Comparison of ENCODE assay signal across 25 mouse cellular contexts in the genomic region with DNA sequence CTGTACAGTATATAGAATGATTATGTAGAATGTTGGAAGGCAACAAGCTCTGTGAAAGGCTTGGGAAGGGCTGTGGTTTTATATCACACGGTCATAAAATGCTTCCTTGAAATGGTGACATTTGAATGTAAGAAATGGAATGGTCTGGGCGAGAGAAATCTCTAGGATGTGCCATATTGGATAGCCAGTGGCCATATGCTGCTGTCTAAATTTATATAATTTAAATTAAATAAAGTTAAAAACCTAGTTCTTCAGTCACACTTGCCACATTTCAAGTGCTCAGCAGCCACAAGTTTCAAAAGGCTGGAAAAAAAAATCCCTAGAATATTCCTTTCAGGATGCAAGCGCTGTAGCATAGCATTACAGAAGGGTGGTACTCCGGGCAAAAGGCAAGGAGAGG. TPM values are rescaled to one million over a fixed set of nuclear protein-coding genes. Genes with fewer than 3 reads are reported as not detected.
DNase-seq lines count a peak whose midpoint lies in the region; ATAC-seq and TF ChIP-seq lines count a peak whose summit lies in the region.
"Had no signal": no experiment of that assay in that cellular context is flagged by ENCODE, and none has a peak within 500 bp of the region (broad histone marks: within the 10 kb centered on the region; RNA-seq: fewer than 3 reads in every experiment).

No protein-coding gene starts in this region.

- WGBS in forebrain, postnatal 0 days: 69% methylated on average over 4 of the region's 4 CpGs
- WGBS in forebrain, embryonic 10.5 days: 94% methylated on average over 4 of the region's 4 CpGs

- peaks cover 6% of the 10 kb centered on the region for H3K27me3 ChIP-seq in forebrain, postnatal 0 days (ENCODE audit: insufficient read depth, low read length)
- H3K27me3 ChIP-seq in forebrain, embryonic 10.5 days (ENCODE audit: poor library complexity, severe bottlenecking): peaks cover 61% of the 10 kb centered on the region

- H3K4me2 ChIP-seq in forebrain, postnatal 0 days (ENCODE audit: low read depth): no peak overlapping the region
- H3K4me2 ChIP-seq: embryonic facial prominence, embryonic 12.5 days; embryonic facial prominence, embryonic 15.5 days; forebrain, embryonic 12.5 days; forebrain, embryonic 15.5 days; heart, embryonic 13.5 days; hindbrain, embryonic 14.5 days had no signal

- no peak overlapping the region for H3K4me3 ChIP-seq in forebrain, postnatal 0 days (ENCODE audit: low read depth, low read length)
- H3K4me3 ChIP-seq in forebrain, embryonic 10.5 days: no peak overlapping the region
- H3K4me3 ChIP-seq: embryonic facial prominence, embryonic 12.5 days; embryonic facial prominence, embryonic 15.5 days; forebrain, embryonic 12.5 days; forebrain, embryonic 15.5 days; heart, embryonic 10.5 days; heart, embryonic 13.5 days had no signal

- TF ChIP-seq CTCF in forebrain, postnatal 0 days (IDR thresholded peaks at IDR 0.05; ENCODE audit: low read depth): no peak

- peaks cover 13% of the 10 kb centered on the region; the same call in 1 of the 2 replicates for H3K4me1 ChIP-seq in forebrain, postnatal 0 days (ENCODE audit: insufficient read depth)
- peaks cover 16% of the 10 kb centered on the region for H3K4me1 ChIP-seq in forebrain, embryonic 10.5 days

- intact Hi-C loops in left cerebral cortex, postnatal 14 days (cut with DNase I): loop anchor here (2.0 kb wide), 1 partner anchor 92 kb away; no protein-coding TSS in a partner anchor

- no peaks in the 10 kb centered on the region for H3K36me3 ChIP-seq in forebrain, postnatal 0 days (ENCODE audit: insufficient read depth)
- no peaks in the 10 kb centered on the region for H3K36me3 ChIP-seq in forebrain, embryonic 10.5 days (replicated peaks)
- H3K36me3 ChIP-seq: embryonic facial prominence, embryonic 12.5 days; embryonic facial prominence, embryonic 15.5 days; forebrain, embryonic 12.5 days; forebrain, embryonic 15.5 days; heart, embryonic 10.5 days; heart, embryonic 13.5 days had no signal

- peak; percentile 53 for DNase-seq in forebrain, postnatal 0 days
- no peak for DNase-seq in forebrain, embryonic 10.5 days (ENCODE audit: extremely low spot score, low spot score)
- DNase-seq in left cerebral cortex, postnatal 14 days (ENCODE audit: low spot score in 2 of 2): peak; percentile 29 to 45
- no peak for DNase-seq in left cerebral cortex, adult 8-10 months (ENCODE audit: low spot score in 2 of 2)
- peak; percentile 61 for DNase-seq in brain, adult 2 months (ENCODE audit: low read depth, low spot score)
- DNase-seq in urinary bladder, postnatal 25 days (ENCODE audit: low spot score): no peak
- DNase-seq: adrenal gland, adult 8-10 months; adrenal gland, postnatal 25 days; cerebellum, adult 18-20 months; cerebellum, adult 9-10 months; cerebellum, postnatal 14 days; gastrocnemius, postnatal 25 days; heart, adult 18-20 months; heart, postnatal 14 days; heart, postnatal 4 days had no signal

- no peak overlapping the region for H3K27ac ChIP-seq in forebrain, postnatal 0 days (ENCODE audit: low read depth, low read length)
- no peak overlapping the region for H3K27ac ChIP-seq in forebrain, embryonic 10.5 days
- H3K27ac ChIP-seq: embryonic facial prominence, embryonic 12.5 days; embryonic facial prominence, embryonic 15.5 days; forebrain, embryonic 12.5 days; forebrain, embryonic 15.5 days; heart, embryonic 10.5 days; heart, embryonic 13.5 days; hindbrain, embryonic 14.5 days; hindbrain, postnatal 0 days had no signal

- no peaks in the 10 kb centered on the region for H3K9me3 ChIP-seq in forebrain, postnatal 0 days (ENCODE audit: low read length)
- no peaks in the 10 kb centered on the region for H3K9me3 ChIP-seq in forebrain, embryonic 10.5 days
- H3K9me3 ChIP-seq: embryonic facial prominence, embryonic 12.5 days; embryonic facial prominence, embryonic 15.5 days; forebrain, embryonic 12.5 days; forebrain, embryonic 15.5 days; heart, embryonic 10.5 days; heart, embryonic 13.5 days had no signal

- no peak overlapping the region for H3K9ac ChIP-seq in forebrain, postnatal 0 days
- H3K9ac ChIP-seq: embryonic facial prominence, embryonic 12.5 days; embryonic facial prominence, embryonic 15.5 days; forebrain, embryonic 12.5 days; forebrain, embryonic 15.5 days; heart, embryonic 13.5 days; hindbrain, embryonic 14.5 days had no signal

- ATAC-seq in forebrain, postnatal 0 days: peak; percentile 47
- ATAC-seq: activated CD4-positive, CD25-positive, alpha-beta regulatory T cell, adult 4 months; forebrain, embryonic 15.5 days; hindbrain, postnatal 0 days; inflammation-experienced regulatory T-cells, adult 6 months had no signal

RNA-seq across cellular contexts. Expression of a gene that starts 14.8 kb away (rescaled TPM):
- 60.9 and 82.5 TPM in 2 replicates for total RNA-seq in forebrain, postnatal 0 days (2014; rRNA removed)
- 24.5 and 30.5 TPM in 2 replicates for polyA plus RNA-seq in forebrain, postnatal 0 days (2015; fragmentation: Nextera tagmentation; extraction: Ambion mirVana)
- 6.2 and 6.5 TPM in 2 replicates for polyA plus RNA-seq in forebrain, embryonic 10.5 days (2016; fragmentation: Nextera tagmentation; extraction: Ambion mirVana)
- total RNA-seq in left cerebral cortex, postnatal 14 days (2021): 100 to 1,000 TPM; 129 to 141 TPM
- 100 to 1,000 TPM; 136 to 139 (median 137) TPM for total RNA-seq in left cerebral cortex, adult 8-10 months (2022)

Comparison
In these comparisons a context has a peak if more than half of its experiments do, and no peak if none do; other contexts are left out.
1. DNase-seq: peak in forebrain, postnatal 0 days (single experiment), left cerebral cortex, postnatal 14 days (2 of 2) and brain, adult 2 months (single experiment); none in forebrain, embryonic 10.5 days (single experiment), left cerebral cortex, adult 8-10 months (0 of 2) and urinary bladder, postnatal 25 days (single experiment).